Mouse (Mus musculus): ENCODE measurements at regions not wholly inside any gene's neighbourhood (a gene's known extent, or its start where the extent isn't known, plus 50 kb on each side); places are given as distances from the start of the nearest gene placed in this dataset.
A peak's percentile ranks its signal among the peaks of the same experiment; 100 is the strongest.

GRCm38 (mm10) chr15:86899961-86900360, 644.1 kb upstream of the Fam19a5 start:
- DNase-seq (ENCODE audit: low spot score in 2 of 2) = no peak

DNA sequence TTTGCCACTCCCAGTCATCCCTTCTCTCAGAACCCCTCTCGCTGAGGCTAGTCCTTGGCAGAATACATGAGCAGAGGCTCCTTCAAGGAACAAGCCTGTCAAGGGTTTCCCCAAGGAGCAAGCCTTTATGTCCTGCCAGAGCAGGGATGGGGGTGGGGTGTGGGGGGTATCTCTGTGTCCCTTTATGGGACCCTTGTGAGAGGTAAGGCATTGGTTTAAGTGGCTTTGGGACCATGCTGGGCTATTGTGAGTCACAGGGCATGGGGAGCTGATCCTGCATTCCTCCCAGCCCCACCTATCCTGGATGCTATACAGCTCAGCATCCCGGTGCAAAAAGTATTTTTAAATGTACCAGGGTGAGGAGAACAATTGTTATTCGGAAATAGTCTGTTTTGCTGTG, 641.1 kb upstream of the Fam19a5 start:
- DNase-seq (ENCODE audit: low spot score in 2 of 2) = no peak

- no peak for DNase-seq (ENCODE audit: low spot score in 2 of 2)
Observed at GRCm38 (mm10) chr15:86913276-86913675, 630.8 kb upstream of the Fam19a5 start.

- DNase-seq (ENCODE audit: low spot score in 2 of 2) = no peak
Observed at GRCm38 (mm10) chr15:86917891-86918290, 626.2 kb upstream of the Fam19a5 start.

- no peak for DNase-seq (ENCODE audit: low spot score in 2 of 2)
Observed at GRCm38 (mm10) chr15:86919704-86920103, 624.4 kb upstream of the Fam19a5 start.

GRCm38 (mm10) chr15:86920185-86920584, 623.9 kb upstream of the Fam19a5 start:
- DNase-seq (ENCODE audit: low spot score in 2 of 2) = no peak

- DNase-seq (ENCODE audit: low spot score in 2 of 2) = no peak
Observed at GRCm38 (mm10) chr15:86921401-86921800, 622.7 kb upstream of the Fam19a5 start.

DNA sequence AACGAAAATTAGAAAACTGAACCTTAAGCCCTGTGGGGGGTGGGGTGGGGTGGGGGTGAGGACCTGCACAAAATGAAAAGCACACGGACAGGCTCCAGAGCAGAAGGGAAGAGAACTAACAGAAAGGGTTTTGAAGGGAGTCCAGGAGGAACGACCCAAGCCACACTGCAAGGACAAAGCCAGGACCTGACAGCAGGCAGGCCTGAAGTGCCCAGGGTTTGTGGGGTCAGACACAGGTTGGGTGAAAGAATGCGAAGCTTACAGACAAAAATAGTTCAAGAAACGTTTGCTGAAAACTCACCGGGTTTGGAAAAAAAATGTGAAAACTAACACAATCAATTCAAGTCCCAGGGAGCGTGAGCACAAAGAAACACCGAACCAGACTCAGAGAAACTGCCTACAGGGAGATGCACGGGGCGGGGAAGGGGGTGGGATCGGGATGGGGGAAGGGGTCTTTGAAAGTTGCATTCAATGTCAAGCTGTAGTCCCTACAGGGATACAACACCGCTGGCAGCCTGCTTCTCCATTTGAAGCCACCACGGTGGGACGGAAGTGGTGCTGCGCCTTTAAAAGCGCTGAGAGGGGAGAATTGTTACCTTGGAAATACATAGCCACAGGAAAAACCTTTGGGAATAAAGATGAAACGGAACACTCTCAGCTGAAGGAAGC, 618.9 kb upstream of the Fam19a5 start:
- no peak for DNase-seq (ENCODE audit: low spot score in 2 of 2)

DNA sequence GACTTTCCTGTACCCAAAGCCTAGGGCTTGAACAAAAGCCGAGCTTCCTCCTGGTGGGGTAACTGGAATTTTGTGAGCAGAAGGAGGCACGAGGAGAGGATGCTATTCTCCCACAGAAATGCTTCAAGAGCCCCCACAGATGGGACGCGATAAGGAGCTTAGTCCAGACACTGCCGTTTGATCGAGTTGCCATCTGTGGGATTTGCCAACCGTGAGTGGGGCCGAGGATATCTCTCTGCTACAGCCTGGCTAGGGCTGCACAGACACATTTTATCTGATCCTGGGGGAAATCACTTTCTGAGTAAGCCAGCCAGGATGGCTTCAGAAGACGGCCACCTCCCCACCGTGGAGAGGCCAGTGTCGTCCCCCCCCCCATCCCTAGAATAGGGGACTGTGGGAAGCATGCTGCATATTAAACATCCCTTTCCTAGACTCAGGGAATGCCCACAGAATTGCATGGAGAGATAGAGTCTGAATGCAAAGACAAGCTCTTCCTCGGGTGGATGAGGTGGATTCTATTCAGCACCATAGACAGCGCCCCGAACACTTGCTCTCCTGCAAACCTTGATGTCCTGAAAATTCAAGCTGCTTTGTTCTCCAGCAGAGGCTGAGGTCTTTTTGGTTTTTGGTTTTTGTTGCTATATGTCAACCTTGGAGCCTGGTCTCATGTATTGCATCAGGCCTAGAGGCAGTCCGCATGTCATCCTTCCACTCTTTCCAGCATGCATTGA, 611.6 kb upstream of the Fam19a5 start:
- no peak for DNase-seq (ENCODE audit: low spot score in 2 of 2)

DNA sequence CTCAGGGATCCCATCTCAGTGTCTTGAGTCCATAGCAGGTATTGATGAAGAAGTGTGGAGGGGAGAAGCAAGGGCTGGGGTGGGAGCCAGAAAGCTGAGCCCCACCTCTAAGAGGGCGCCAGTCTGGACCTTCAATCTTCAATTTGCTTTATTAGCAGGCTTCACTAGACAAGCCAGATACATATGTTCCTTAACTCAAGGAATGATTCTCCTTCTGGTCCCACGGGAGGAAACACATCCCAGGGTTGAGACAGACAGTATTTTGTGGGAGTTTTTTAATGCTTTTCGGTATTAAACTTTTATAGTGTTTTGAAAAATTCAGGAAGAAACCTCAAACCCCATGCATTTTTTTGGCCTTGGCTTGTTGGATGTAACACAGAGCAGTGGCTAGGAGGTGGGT, 606.7 kb upstream of the Fam19a5 start:
- DNase-seq (ENCODE audit: low spot score in 2 of 2) = no peak

GRCm38 (mm10) chr15:86944529-86944928, 599.6 kb upstream of the Fam19a5 start:
- DNase-seq (ENCODE audit: low spot score in 2 of 2) = no peak

DNA sequence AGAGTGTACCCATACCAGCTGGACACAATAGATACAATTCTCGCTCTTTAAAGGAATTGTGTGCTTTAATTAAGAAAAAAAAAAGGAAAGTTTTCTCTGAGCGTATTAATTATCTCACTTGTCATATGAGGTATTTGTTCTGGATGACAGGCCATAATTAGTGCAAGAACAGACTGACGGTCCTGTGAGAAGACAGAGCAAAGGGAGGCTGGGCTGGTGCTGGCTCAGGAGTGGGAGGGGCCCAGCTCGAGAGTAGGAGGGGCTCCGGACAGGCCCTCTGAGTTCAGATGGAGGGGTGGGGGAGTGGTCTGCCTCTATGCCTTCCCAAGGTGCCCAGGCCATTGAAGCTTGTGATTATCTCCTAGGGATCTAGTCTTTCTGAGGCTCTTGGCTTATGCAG, 591.5 kb upstream of the Fam19a5 start:
- no peak for DNase-seq (ENCODE audit: low spot score in 2 of 2)

GRCm38 (mm10) chr15:86957872-86958271, 586.2 kb upstream of the Fam19a5 start:
- no peak for DNase-seq (ENCODE audit: low spot score in 2 of 2)

DNA sequence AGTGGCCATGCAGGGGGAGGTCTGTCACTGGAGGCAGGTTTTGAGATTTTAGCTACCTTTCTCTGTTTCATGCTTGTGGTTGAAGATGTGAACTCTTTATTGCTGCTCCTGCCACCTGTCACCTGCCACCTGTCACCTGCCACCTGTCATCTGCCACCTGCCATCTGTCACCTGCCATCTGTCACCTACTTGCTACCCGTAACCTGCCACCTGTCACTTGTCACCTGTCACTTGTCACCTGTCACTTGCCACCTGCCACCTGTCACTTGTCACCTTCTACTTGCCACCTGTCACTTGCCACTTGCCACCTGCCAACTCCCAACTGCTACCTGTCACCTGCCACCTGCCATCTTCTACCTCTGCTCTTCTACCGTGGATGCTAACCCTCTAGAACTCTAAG, 581.2 kb upstream of the Fam19a5 start:
- no peak for DNase-seq (ENCODE audit: low spot score in 2 of 2)

DNA sequence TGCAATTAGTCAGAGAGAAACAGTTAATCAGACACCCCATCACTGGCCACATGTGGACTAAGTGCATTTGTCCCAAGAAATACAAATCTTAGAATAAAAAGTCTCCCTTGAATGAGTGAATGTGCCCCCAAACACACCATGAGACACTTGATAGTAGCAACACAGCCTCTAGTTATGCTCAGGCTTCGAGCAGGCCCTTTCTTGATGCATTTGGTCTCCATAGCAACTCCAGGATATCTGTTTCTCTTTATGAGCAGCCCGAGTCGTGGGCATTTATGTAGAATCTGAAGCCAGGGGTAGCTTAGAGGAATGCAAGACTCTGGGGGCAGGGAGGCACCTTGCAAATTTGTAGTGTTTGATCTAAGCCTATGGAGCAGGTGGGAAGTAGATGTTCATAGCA, 580.6 kb upstream of the Fam19a5 start:
- DNase-seq (ENCODE audit: low spot score in 2 of 2) = no peak

DNA sequence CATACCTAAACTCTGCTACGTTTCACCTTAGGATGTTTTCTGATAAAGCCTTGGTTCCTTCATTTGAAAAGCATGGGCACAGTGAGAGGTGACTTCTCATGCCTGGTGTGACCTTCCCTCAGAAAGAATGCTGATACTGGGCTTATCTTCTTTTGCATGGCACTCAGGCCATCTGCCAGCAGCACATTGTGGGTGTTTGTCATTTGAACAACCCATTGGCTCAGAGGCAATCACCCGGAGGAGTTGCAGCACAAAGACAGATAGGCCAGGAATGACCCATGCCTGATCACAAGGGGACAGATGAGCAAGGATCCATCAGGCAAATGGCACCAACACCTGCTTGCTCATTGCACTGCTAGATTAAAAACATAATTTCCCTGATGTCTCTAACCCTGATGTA, 572.7 kb upstream of the Fam19a5 start:
- DNase-seq (ENCODE audit: low spot score in 2 of 2) = no peak

DNA sequence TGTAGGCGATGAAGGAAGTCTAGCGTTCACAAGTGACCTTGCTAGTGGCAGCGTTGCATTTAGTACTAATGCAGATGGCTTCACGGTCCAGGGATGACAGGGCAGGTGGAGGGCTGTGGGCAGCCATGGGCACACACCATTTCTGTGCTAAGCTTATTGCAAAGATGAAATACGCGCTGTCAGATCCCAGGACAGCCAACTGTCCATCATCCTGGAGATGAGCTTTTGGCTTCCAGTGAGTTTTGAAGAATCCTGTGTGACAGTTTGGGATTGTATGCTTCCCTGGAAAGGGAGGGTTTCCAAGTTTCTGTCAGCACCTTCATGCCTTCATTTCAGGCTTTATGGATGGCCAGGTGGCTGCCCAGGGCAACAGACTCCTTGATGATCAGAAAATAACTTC, 547.9 kb upstream of the Fam19a5 start:
- DNase-seq (ENCODE audit: low spot score in 2 of 2) = no peak

DNA sequence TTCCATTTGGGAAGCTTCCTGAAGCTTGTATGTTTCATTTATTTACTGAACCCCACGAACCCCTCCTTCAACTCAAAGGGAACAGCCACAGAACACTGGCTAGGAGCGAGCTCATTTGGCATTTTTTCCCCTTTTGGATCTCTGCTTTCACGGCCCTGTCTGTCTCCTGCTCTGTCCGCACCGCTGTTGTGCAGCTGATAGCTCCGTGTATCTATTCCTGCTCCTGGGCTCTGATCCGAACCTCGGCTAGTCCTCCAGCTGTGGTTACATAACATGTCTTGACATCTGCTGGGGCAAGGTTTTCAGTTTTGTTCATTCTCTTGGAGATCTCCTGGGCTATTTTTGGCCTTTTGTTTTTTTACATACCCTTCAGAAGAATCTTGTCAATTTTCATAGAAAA, 525.1 kb upstream of the Fam19a5 start:
- DNase-seq (ENCODE audit: low spot score in 2 of 2) = peak in 1 of 2 experiments; percentile 5

GRCm38 (mm10) chr15:87045971-87046370, 498.1 kb upstream of the Fam19a5 start:
- DNase-seq (ENCODE audit: low spot score in 2 of 2) = no peak

DNA sequence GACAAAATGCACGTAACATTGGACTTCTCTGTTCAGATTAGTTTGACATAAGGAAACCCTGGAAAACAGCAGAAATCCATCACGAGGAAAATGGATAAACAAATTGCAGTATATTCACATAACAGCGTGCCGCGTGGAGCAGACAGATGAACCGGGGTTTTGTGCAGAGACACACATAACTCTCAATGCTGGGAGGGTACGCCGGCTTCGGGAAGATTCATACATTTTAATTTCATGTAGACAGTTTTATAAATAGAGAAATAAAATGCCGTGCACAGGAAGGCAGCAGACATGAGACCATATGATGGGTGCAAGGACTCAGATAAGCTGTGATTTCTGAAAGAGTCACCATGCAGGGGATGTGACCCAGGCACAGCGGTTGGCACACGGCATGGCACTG, 489.9 kb upstream of the Fam19a5 start:
- DNase-seq (ENCODE audit: low spot score in 2 of 2) = no peak

DNA sequence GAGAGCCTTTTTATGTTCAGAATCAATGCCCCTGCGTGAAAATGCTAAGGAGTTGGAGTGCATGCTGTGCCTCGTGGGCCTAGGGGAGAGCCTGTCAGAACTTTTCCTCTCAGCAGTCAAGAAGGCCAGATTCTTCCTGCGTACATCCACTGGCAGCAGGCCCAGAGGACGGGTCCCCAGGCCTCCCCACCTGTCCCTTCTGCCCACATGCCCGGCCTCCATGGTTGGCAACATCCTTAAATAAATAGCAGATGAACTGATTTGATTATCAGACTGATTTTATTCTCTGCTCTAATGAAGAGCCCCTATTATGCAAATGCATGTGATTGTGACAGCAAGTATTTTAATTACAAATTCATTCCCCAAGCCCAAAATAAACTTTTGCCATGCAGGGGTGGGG, 479.2 kb upstream of the Fam19a5 start:
- DNase-seq (ENCODE audit: low spot score in 2 of 2) = no peak

- no peak for DNase-seq (ENCODE audit: low spot score in 2 of 2)
Observed at GRCm38 (mm10) chr15:87068261-87068660, 475.8 kb upstream of the Fam19a5 start.

GRCm38 (mm10) chr15:87074559-87074958, 469.5 kb upstream of the Fam19a5 start:
- no peak for DNase-seq (ENCODE audit: low spot score in 2 of 2)

DNA sequence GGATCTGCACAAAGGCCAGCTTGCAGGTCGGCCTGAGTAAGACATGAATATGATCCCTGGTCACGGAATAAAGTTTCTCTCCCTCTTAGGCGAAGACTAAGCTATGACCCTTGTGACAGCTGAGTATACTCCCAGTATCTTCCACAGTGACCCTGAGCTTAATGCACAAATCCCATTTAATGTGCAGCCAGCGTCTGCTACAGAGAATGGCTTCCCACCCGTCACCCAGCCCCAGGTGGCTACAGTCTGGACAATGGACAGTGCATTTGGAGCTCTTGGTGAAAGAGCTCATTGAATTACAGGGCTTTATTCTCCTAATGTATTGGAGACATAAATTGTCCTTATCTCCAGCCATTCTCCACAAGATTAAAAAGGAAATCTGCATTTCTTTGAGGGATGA, 454.3 kb upstream of the Fam19a5 start:
- DNase-seq (ENCODE audit: low spot score in 2 of 2) = no peak
